Mouse (Mus musculus) common myeloid progenitor, adult 5-6 weeks (primary cell): Measurements from ENCODE around the gene Mtnr1b. TPM values are rescaled to one million over a fixed set of nuclear protein-coding genes. Genes with fewer than 3 reads are reported as not detected.

ENCODE experiments used
- ATAC-seq: replicated peaks from 2 replicates; pipeline ENCODE4 v1.8.0; 2016; ENCODE audit warnings: low read depth, mild to moderate bottlenecking, moderate TSS enrichment, inconsistent platforms; ENCODE audit not compliant: poor library complexity, severe bottlenecking
- total RNA-seq: library from RNA; stranded (forward); fragments of 200-1000, 187-1606 nt; gene quantifications from 2 replicates; pipeline ENCODE4 v1.2.3, GENCODE M21; 2017

Mtnr1b gene
- total RNA-seq, 1 experiment from 2014 or later, result not detected

- no peak for ATAC-seq
Observed at GRCm38 (mm10) chr9:15804296-15804695, 70.1 kb downstream of the Mtnr1b start.

- ATAC-seq, result no peak
Observed at GRCm38 (mm10) chr9:15802413-15803027, 71.8 kb downstream of the Mtnr1b start.

GRCm38 (mm10) chr9:15800402-15800801 is 74.0 kb downstream of the Mtnr1b start:
- ATAC-seq, result no peak

- ATAC-seq, result no peak
Observed at GRCm38 (mm10) chr9:15794408-15794807, 79.9 kb downstream of the Mtnr1b start.

- no peak for ATAC-seq
Observed at GRCm38 (mm10) chr9:15792076-15792475, 82.3 kb downstream of the Mtnr1b start.

GRCm38 (mm10) chr9:15786610-15787009 is 87.7 kb downstream of the Mtnr1b start:
- ATAC-seq, result no peak

- ATAC-seq, result no peak
Observed at GRCm38 (mm10) chr9:15786192-15786591, 88.2 kb downstream of the Mtnr1b start.

- no peak for ATAC-seq
Observed at GRCm38 (mm10) chr9:15781936-15782335, 92.4 kb downstream of the Mtnr1b start.

GRCm38 (mm10) chr9:15774911-15775310 is 99.4 kb downstream of the Mtnr1b start:
- no peak for ATAC-seq

Other genes starting within 250 kb of the Mtnr1b start
- not detected in 2 replicates for gene Deup1, start 246.6 kb downstream of the Mtnr1b start, total RNA-seq
- gene Slc36a4, start 164.8 kb downstream of the Mtnr1b start, total RNA-seq, result 6.3 and 7.2 TPM in 2 replicates